Mouse (Mus musculus) layer of hippocampus, postnatal 10 days (tissue): ENCODE data around the gene Orm2. TPM values are rescaled to one million over a fixed set of nuclear protein-coding genes. Genes with fewer than 3 reads are reported as not detected.

Experiments used
- DNase-seq, 2 experiments: peaks; one replicate each; pipeline ENCODE4 v3.0.0; 2021; ENCODE audit warnings: low spot score in 2 of 2
- total RNA-seq, 2 experiments: library from RNA; stranded (reverse); gene quantifications; 2 replicates each; pipeline ENCODE4 v1.2.3; 2021

The Orm2 gene
- total RNA-seq, 2 experiments from 2014 or later = not detected

GRCm38 (mm10) chr4:63405051-63405450 is 42.8 kb downstream of the Orm2 start:
- no peak for DNase-seq

- DNase-seq = no peak
Measured at GRCm38 (mm10) chr4:63405683-63406082, 43.4 kb downstream of the Orm2 start.

GRCm38 (mm10) chr4:63408247-63408646 is 46.0 kb downstream of the Orm2 start:
- peak in 1 of 2 experiments; percentile 56 for DNase-seq

- DNase-seq = peak; percentile 73 to 78
Measured at GRCm38 (mm10) chr4:63408649-63409048, 46.4 kb downstream of the Orm2 start.

- peak in 1 of 2 experiments; percentile 44 for DNase-seq
Measured at GRCm38 (mm10) chr4:63409317-63409907, 47.2 kb downstream of the Orm2 start.

GRCm38 (mm10) chr4:63409908-63410582 is 47.8 kb downstream of the Orm2 start:
- no peak for DNase-seq

GRCm38 (mm10) chr4:63410583-63410934 is 48.3 kb downstream of the Orm2 start:
- DNase-seq = peak; percentile 92 to 95

GRCm38 (mm10) chr4:63411222-63411621 is 49.0 kb downstream of the Orm2 start:
- DNase-seq = no peak

- no peak for DNase-seq
Measured at GRCm38 (mm10) chr4:63414951-63415350, 52.7 kb downstream of the Orm2 start.

Other genes with a start within 250 kb of the Orm2 start
- not detected for gene Ambp, start 207.7 kb upstream of the Orm2 start, total RNA-seq
- not detected for gene Kif12, start 190.3 kb upstream of the Orm2 start, total RNA-seq
- gene Col27a1, start 148.4 kb upstream of the Orm2 start, total RNA-seq = 1 to 10 TPM; 3.1 to 3.9 TPM
- gene Orm1, start 17.9 kb upstream of the Orm2 start, total RNA-seq = not detected
- not detected for gene Orm3, start 6.3 kb upstream of the Orm2 start, total RNA-seq
- 1 to 10 TPM; 4.0 to 5.0 TPM for gene Akna, start 40.9 kb downstream of the Orm2 start, total RNA-seq
- 10 to 100 TPM; 23.8 to 29.4 TPM for gene Whrn, start 133.5 kb downstream of the Orm2 start, total RNA-seq
- 100 to 1,000 TPM; 131 to 135 TPM for gene Atp6v1g1, start 182.3 kb downstream of the Orm2 start, total RNA-seq
- gene Tmem268, start 196.3 kb downstream of the Orm2 start, total RNA-seq = 1 to 10 TPM; 6.8 to 7.0 TPM
- gene Gm11213, start 242.8 kb downstream of the Orm2 start, total RNA-seq = not detected